Mouse (Mus musculus) liver, adult 2 months (tissue): ENCODE measurements around the gene Kcna10. TPM values are rescaled to one million over a fixed set of nuclear protein-coding genes. Genes with fewer than 3 reads are reported as not detected.

ENCODE experiments used
- DNase-seq: peaks from one replicate; pipeline ENCODE4 v3.0.0-alpha.2; 2011; ENCODE audit warnings: low read depth, low spot score; ENCODE audit errors: extremely low read depth
- H3K27ac ChIP-seq: fragments of 200-500 bp; replicated peaks from 2 replicates; pipeline ENCODE4 v1.5.1; 2012; ENCODE audit warnings: low read depth, mild to moderate bottlenecking, control low read depth, inconsistent platforms, low read length; ENCODE audit not compliant: insufficient read depth
- H3K27me3 ChIP-seq: fragments of 200-500 bp; 2 replicates; pipeline ENCODE4 v1.6.1; 2012; ENCODE audit warnings: mild to moderate bottlenecking, moderate library complexity, low read length, inconsistent platforms; ENCODE audit not compliant: control insufficient read depth, insufficient read depth
- H3K36me3 ChIP-seq: fragments of 200-500 bp; 2 replicates; pipeline ENCODE4 v1.6.1; 2012; ENCODE audit warnings: low read length, inconsistent platforms; ENCODE audit not compliant: control insufficient read depth, insufficient read depth
- H3K4me1 ChIP-seq: fragments of 200-500 bp; 2 replicates; pipeline ENCODE4 v1.6.1; 2011; ENCODE audit warnings: low read length; ENCODE audit not compliant: control insufficient read depth, insufficient read depth
- H3K4me3 ChIP-seq: fragments of 200-500 bp; 2 replicates; pipeline ENCODE4 v1.5.1; 2011; ENCODE audit warnings: low read depth, mild to moderate bottlenecking, control low read depth, low read length, moderate library complexity; ENCODE audit not compliant: insufficient read depth
- H3K79me2 ChIP-seq: fragments of 200-500 bp; 2 replicates; pipeline ENCODE4 v1.6.1; 2012; ENCODE audit warnings: inconsistent platforms, mild to moderate bottlenecking, low read length, moderate library complexity; ENCODE audit not compliant: control insufficient read depth, insufficient read depth
- H3K9ac ChIP-seq: fragments of 200-500 bp; 2 replicates; pipeline ENCODE4 v1.6.1; 2012; ENCODE audit warnings: low read depth, mild to moderate bottlenecking, control low read depth, inconsistent platforms, low read length
- CTCF ChIP-seq: fragments of 200-500 bp; IDR thresholded peaks from 2 replicates; pipeline ENCODE4 v1.5.1; 2011; ENCODE audit warnings: low read depth, low read length, control low read depth
- POLR2A ChIP-seq: fragments of 200-500 bp; IDR thresholded peaks from 2 replicates; pipeline ENCODE4 v1.6.1; 2011; ENCODE audit warnings: low read length, control low read depth; ENCODE audit not compliant: insufficient read depth; ENCODE audit errors: extremely low read depth
- WGBS: fragments of 180-500 bp; shearing (Covaris S2); methylation state at CpG from one replicate; pipeline ENCODE4 v1.1.7; 2018; 5-methylcytosine and 5-hydroxymethylcytosine counted together
- polyA plus RNA-seq: library from polyadenylated mRNA; depleted of rRNA; stranded (reverse); fragments of >200 nt; gene quantifications from 2 replicates; pipeline ENCODE4 v1.2.3, GENCODE M21; 2012
- total RNA-seq: library from RNA; depleted of rRNA; stranded (reverse); fragments of >200 nt; gene quantifications from 2 replicates; pipeline ENCODE4 v1.2.3, GENCODE M21; 2014

Gene Kcna10
- total and polyA plus RNA-seq, 2 experiments = not detected

GRCm38 (mm10) chr3:107171964-107172363 lies 10.9 kb upstream of the Kcna10 start:
- Histone ChIP-seq H3K27me3 (no peaks in the 10 kb centered on the region), H3K9ac (no peak overlapping the region), H3K4me1 (no peaks in the 10 kb centered on the region), H3K27ac (no peak overlapping the region), H3K4me3 (no peak overlapping the region), H3K36me3 (no peaks in the 10 kb centered on the region), H3K79me2 (no peaks in the 10 kb centered on the region)
- no peak for DNase-seq
- WGBS = 74% methylated on average over 3 of the region's 3 CpGs
- no peak for TF ChIP-seq CTCF
- no peak for TF ChIP-seq POLR2A

GRCm38 (mm10) chr3:107172556-107172955 lies 10.3 kb upstream of the Kcna10 start:
- H3K4me1 ChIP-seq = no peaks in the 10 kb centered on the region
- DNase-seq = no peak
- no peak overlapping the region for H3K9ac ChIP-seq
- no peaks in the 10 kb centered on the region for H3K27me3 ChIP-seq
- WGBS = 81% methylated on average over 1 of the region's 1 CpGs
- no peak for TF ChIP-seq POLR2A
- no peak for TF ChIP-seq CTCF
- H3K36me3 ChIP-seq = no peaks in the 10 kb centered on the region
- H3K27ac ChIP-seq = no peak overlapping the region
- no peak overlapping the region for H3K4me3 ChIP-seq
- H3K79me2 ChIP-seq = no peaks in the 10 kb centered on the region

GRCm38 (mm10) chr3:107175486-107175885 lies 7.4 kb upstream of the Kcna10 start:
- no peak for DNase-seq
- WGBS = 54% methylated on average over 4 of the region's 4 CpGs

GRCm38 (mm10) chr3:107176501-107176900 lies 6.4 kb upstream of the Kcna10 start:
- TF ChIP-seq CTCF = no peak
- TF ChIP-seq POLR2A = no peak

More at GRCm38 (mm10) chr3:107175486-107175885, 7.4 kb upstream of the Kcna10 start:
- Histone ChIP-seq H3K27ac (no peak overlapping the region), H3K79me2 (no peaks in the 10 kb centered on the region), H3K9ac (no peak overlapping the region), H3K27me3 (no peaks in the 10 kb centered on the region), H3K4me3 (no peak overlapping the region), H3K36me3 (no peaks in the 10 kb centered on the region), H3K4me1 (no peaks in the 10 kb centered on the region)
- TF ChIP-seq POLR2A (no peak), CTCF (no peak)

GRCm38 (mm10) chr3:107180860-107181259 lies 2.0 kb upstream of the Kcna10 start:
- Histone ChIP-seq H3K27ac (no peak overlapping the region), H3K9ac (no peak overlapping the region), H3K27me3 (no peaks in the 10 kb centered on the region), H3K36me3 (no peaks in the 10 kb centered on the region), H3K4me1 (no peaks in the 10 kb centered on the region), H3K79me2 (no peaks in the 10 kb centered on the region), H3K4me3 (no peak overlapping the region)
- TF ChIP-seq POLR2A (no peak), CTCF (no peak)
- WGBS = 62% methylated on average over 2 of the region's 2 CpGs
- DNase-seq = no peak

More at GRCm38 (mm10) chr3:107176501-107176900, 6.4 kb upstream of the Kcna10 start:
- 80% methylated on average over 9 of the region's 9 CpGs for WGBS
- H3K79me2 ChIP-seq = no peaks in the 10 kb centered on the region
- no peak for DNase-seq
- no peaks in the 10 kb centered on the region for H3K36me3 ChIP-seq
- no peaks in the 10 kb centered on the region for H3K4me1 ChIP-seq
- no peak overlapping the region for H3K9ac ChIP-seq
- no peak overlapping the region for H3K27ac ChIP-seq
- no peaks in the 10 kb centered on the region for H3K27me3 ChIP-seq
- no peak overlapping the region for H3K4me3 ChIP-seq

GRCm38 (mm10) chr3:107183178-107183577 lies 322 bp downstream of the Kcna10 start:
- DNase-seq = no peak
- Histone ChIP-seq H3K4me3 (no peak overlapping the region), H3K9ac (no peak overlapping the region), H3K27ac (no peak overlapping the region), H3K79me2 (no peaks in the 10 kb centered on the region), H3K4me1 (no peaks in the 10 kb centered on the region), H3K36me3 (no peaks in the 10 kb centered on the region), H3K27me3 (no peaks in the 10 kb centered on the region)
- WGBS = 76% methylated on average over 3 of the region's 3 CpGs
- TF ChIP-seq POLR2A (no peak), CTCF (no peak)
